Mouse (Mus musculus): Measurements from ENCODE around the gene Arhgap24.
A peak's percentile ranks its signal among the peaks of the same experiment; 100 is the strongest.

Gene Arhgap24

GRCm38 (mm10) chr5:102903487-102903886 is 422.3 kb downstream of the Arhgap24 start:
- peak; percentile 28 to 38 for DNase-seq

GRCm38 (mm10) chr5:102904066-102904465 is 422.9 kb downstream of the Arhgap24 start:
- peak in 1 of 2 experiments; percentile 24 for DNase-seq

- peak; percentile 47 to 56 for DNase-seq
These were observed 424.4 kb downstream of the Arhgap24 start for GRCm38 (mm10) chr5:102905441-102906211.

GRCm38 (mm10) chr5:102920199-102920598 is 439.0 kb downstream of the Arhgap24 start:
- no peak for DNase-seq

GRCm38 (mm10) chr5:102926786-102927185 is 445.6 kb downstream of the Arhgap24 start:
- peak; percentile 79 to 86 for DNase-seq

- DNase-seq = no peak
These were observed 449.0 kb downstream of the Arhgap24 start for GRCm38 (mm10) chr5:102930161-102930560.

- peak; percentile 19 to 32 for DNase-seq
These were observed 462.9 kb downstream of the Arhgap24 start for GRCm38 (mm10) chr5:102943864-102944630.

- DNase-seq = no peak
These were observed 465.4 kb downstream of the Arhgap24 start for GRCm38 (mm10) chr5:102946625-102947024.

- DNase-seq = no peak
These were observed 466.0 kb downstream of the Arhgap24 start for GRCm38 (mm10) chr5:102947061-102947711.

Data from cerebellum, postnatal 14 days (tissue).